In the genomic region with DNA sequence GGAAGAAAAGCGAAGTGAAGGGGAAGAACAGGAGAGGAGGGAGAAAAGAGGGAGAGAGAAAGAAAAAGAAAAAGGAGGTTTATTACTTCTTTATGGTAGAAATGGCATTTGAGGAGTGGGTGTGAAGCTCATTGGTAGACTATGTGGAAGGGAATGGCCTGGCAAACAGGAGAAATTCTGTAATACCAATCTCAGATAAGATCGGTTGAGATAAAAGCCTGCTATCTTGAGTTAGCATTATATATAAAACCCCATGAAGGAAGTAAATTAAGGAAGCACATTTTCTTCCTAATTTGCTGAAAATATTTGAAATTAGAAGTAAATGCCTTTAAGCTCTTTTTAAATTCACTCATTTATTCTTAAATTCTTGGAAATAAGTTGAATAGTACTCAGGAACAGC, we compare ENCODE assay signal across 16 mouse cellular contexts.
"Had no signal": no experiment of that assay in that cellular context is flagged by ENCODE, and none has a peak within 500 bp of the region (broad histone marks: within the 10 kb centered on the region; RNA-seq: fewer than 3 reads in every experiment).

No protein-coding gene starts in this region.

- DNase-seq: retina, postnatal 1 day; right cerebral cortex, adult 18-20 months; right cerebral cortex, postnatal 14 days; right cerebral cortex, postnatal 25 days; right cerebral cortex, postnatal 4 days; spleen, adult 18-20 months; thymus, adult 18-20 months; thymus, adult 2 months; thymus, postnatal 14 days; thymus, postnatal 25 days; thymus, postnatal 36 days; thymus, postnatal 4 days had no signal

- H3K27ac ChIP-seq: neural tube, embryonic 13.5 days; neural tube, embryonic 15.5 days; stomach, embryonic 15.5 days; stomach, postnatal 0 days had no signal

- H3K9ac ChIP-seq: neural tube, embryonic 13.5 days; neural tube, embryonic 15.5 days; stomach, embryonic 15.5 days had no signal

- H3K4me3 ChIP-seq: neural tube, embryonic 13.5 days; neural tube, embryonic 15.5 days; stomach, embryonic 15.5 days had no signal

- H3K9me3 ChIP-seq: neural tube, embryonic 13.5 days; neural tube, embryonic 15.5 days; stomach, embryonic 15.5 days had no signal

- H3K36me3 ChIP-seq: neural tube, embryonic 13.5 days; neural tube, embryonic 15.5 days; stomach, embryonic 15.5 days had no signal

- H3K27me3 ChIP-seq: neural tube, embryonic 13.5 days; neural tube, embryonic 15.5 days; stomach, embryonic 15.5 days had no signal

- H3K4me1 ChIP-seq: neural tube, embryonic 13.5 days; neural tube, embryonic 15.5 days; stomach, embryonic 15.5 days had no signal
